Mouse (Mus musculus) telencephalon, adult 2 months (tissue): Measurements from ENCODE around the gene Metap1d.
A peak's percentile ranks its signal among the peaks of the same experiment; 100 is the strongest.

Experiments used
- DNase-seq: peaks from one replicate; pipeline ENCODE4 v3.0.0-alpha.2; 2011; ENCODE audit warnings: low read depth, low spot score

The Metap1d gene

GRCm38 (mm10) chr2:71453161-71453916 is at the start of gene Metap1d:
Gene Metap1d, plus strand, starts transcription at chr2:71453276.
- peak; percentile 93 for DNase-seq

- no peak for DNase-seq
Observed at GRCm38 (mm10) chr2:71405613-71406012, 47.5 kb upstream of the Metap1d start.

GRCm38 (mm10) chr2:71418760-71419280 is 34.3 kb upstream of the Metap1d start:
- no peak for DNase-seq

GRCm38 (mm10) chr2:71419408-71419807 is 33.7 kb upstream of the Metap1d start:
- no peak for DNase-seq

GRCm38 (mm10) chr2:71420895-71421425 is 32.1 kb upstream of the Metap1d start:
- no peak for DNase-seq

- no peak for DNase-seq
Observed at GRCm38 (mm10) chr2:71424545-71424944, 28.5 kb upstream of the Metap1d start.

GRCm38 (mm10) chr2:71435440-71435839 is 17.6 kb upstream of the Metap1d start:
- DNase-seq = no peak

GRCm38 (mm10) chr2:71443376-71443775 is 9.7 kb upstream of the Metap1d start:
- DNase-seq = no peak

GRCm38 (mm10) chr2:71445536-71446196 is 7.4 kb upstream of the Metap1d start:
- no peak for DNase-seq

- no peak for DNase-seq
Observed at GRCm38 (mm10) chr2:71449604-71450003, 3.5 kb upstream of the Metap1d start.

- no peak for DNase-seq
Observed at GRCm38 (mm10) chr2:71451761-71452160, 1.3 kb upstream of the Metap1d start.

GRCm38 (mm10) chr2:71453917-71454260 is 813 bp downstream of the Metap1d start:
- DNase-seq = no peak

GRCm38 (mm10) chr2:71458624-71459023 is 5.5 kb downstream of the Metap1d start:
- no peak for DNase-seq

- DNase-seq = no peak
Observed at GRCm38 (mm10) chr2:71459659-71460058, 6.6 kb downstream of the Metap1d start.

GRCm38 (mm10) chr2:71461139-71461538 is 8.1 kb downstream of the Metap1d start:
- no peak for DNase-seq

- no peak for DNase-seq
Observed at GRCm38 (mm10) chr2:71461589-71461988, 8.5 kb downstream of the Metap1d start.

- no peak for DNase-seq
Observed at GRCm38 (mm10) chr2:71462066-71462465, 9.0 kb downstream of the Metap1d start.

GRCm38 (mm10) chr2:71462553-71462952 is 9.5 kb downstream of the Metap1d start:
- no peak for DNase-seq

- DNase-seq = no peak
Observed at GRCm38 (mm10) chr2:71466103-71466502, 13.0 kb downstream of the Metap1d start.

- DNase-seq = no peak
Observed at GRCm38 (mm10) chr2:71466861-71467450, 13.9 kb downstream of the Metap1d start.

- no peak for DNase-seq
Observed at GRCm38 (mm10) chr2:71471094-71471493, 18.0 kb downstream of the Metap1d start.

- DNase-seq = no peak
Observed at GRCm38 (mm10) chr2:71473830-71474229, 20.8 kb downstream of the Metap1d start.
